Mouse (Mus musculus): ENCODE results near the gene Tia1.

GRCm38 (mm10) chr6:86431531-86431930 lies 27.5 kb downstream of the Tia1 start:
- TF ChIP-seq CTCF (IDR thresholded peaks at IDR 0.05; ENCODE audit: control insufficient read depth, insufficient read depth, low read length) (no peak), POLR2A (IDR thresholded peaks at IDR 0.05; ENCODE audit: borderline replicate concordance, control insufficient read depth, low read depth, low read length) (no peak)
